Mouse (Mus musculus) frontal cortex, postnatal 14 days (tissue): ENCODE data around the gene Eif4a3.
"Not testable (repeated sequence)": the region's sequence is repeated elsewhere in the genome, so short reads cannot be mapped to it uniquely, and the experiment has no call there.

Experiments used
- DNase-seq, 2 experiments: peaks; one replicate each; pipeline ENCODE4 v3.0.0; 2022; ENCODE audit warnings: low spot score in 2 of 2

Gene Eif4a3

GRCm38 (mm10) chr11:119245543-119245942, 54.3 kb downstream of the Eif4a3 start:
- not testable (repeated sequence) for DNase-seq

- no peak for DNase-seq
Observed at GRCm38 (mm10) chr11:119239480-119239879, 60.4 kb downstream of the Eif4a3 start.
